Mouse (Mus musculus): ENCODE measurements around the gene Iscu.
A peak's percentile ranks its signal among the peaks of the same experiment; 100 is the strongest.
"Not testable (repeated sequence)": the region's sequence is repeated elsewhere in the genome, so short reads cannot be mapped to it uniquely, and the experiment has no call there.

Gene Iscu

GRCm38 (mm10) chr5:113761585-113761984, 11.0 kb upstream of the Iscu start:
- no peak for DNase-seq (ENCODE audit: low spot score)

GRCm38 (mm10) chr5:113764426-113764825, 8.1 kb upstream of the Iscu start:
- DNase-seq (ENCODE audit: low spot score) = no peak

- DNase-seq (ENCODE audit: low spot score) = no peak
Observed at GRCm38 (mm10) chr5:113765641-113766526, 6.7 kb upstream of the Iscu start.

GRCm38 (mm10) chr5:113768806-113769205, 3.7 kb upstream of the Iscu start:
- no peak for DNase-seq (ENCODE audit: low spot score)

GRCm38 (mm10) chr5:113771213-113772162, 1.1 kb upstream of the Iscu start:
- DNase-seq (ENCODE audit: low spot score) = peak; percentile 69

GRCm38 (mm10) chr5:113772905-113773519, 464 bp downstream of the Iscu start:
- DNase-seq (ENCODE audit: low spot score) = no peak

GRCm38 (mm10) chr5:113773664-113774063, 1.1 kb downstream of the Iscu start:
- peak; percentile 83 for DNase-seq (ENCODE audit: low spot score)

GRCm38 (mm10) chr5:113775585-113775984, 3.0 kb downstream of the Iscu start:
- no peak for DNase-seq (ENCODE audit: low spot score)

GRCm38 (mm10) chr5:113776128-113776895, 3.8 kb downstream of the Iscu start:
- no peak for DNase-seq (ENCODE audit: low spot score)

GRCm38 (mm10) chr5:113776896-113777226, 4.3 kb downstream of the Iscu start:
- DNase-seq (ENCODE audit: low spot score) = no peak

GRCm38 (mm10) chr5:113777728-113778127, 5.2 kb downstream of the Iscu start:
- DNase-seq (ENCODE audit: low spot score) = not testable (repeated sequence)

GRCm38 (mm10) chr5:113779569-113779968, 7.0 kb downstream of the Iscu start:
- no peak for DNase-seq (ENCODE audit: low spot score)

- DNase-seq (ENCODE audit: low spot score) = no peak
Observed at GRCm38 (mm10) chr5:113780082-113780752, 7.7 kb downstream of the Iscu start.

GRCm38 (mm10) chr5:113780763-113781162, 8.2 kb downstream of the Iscu start:
- no peak for DNase-seq (ENCODE audit: low spot score)

GRCm38 (mm10) chr5:113781254-113781653, 8.7 kb downstream of the Iscu start:
- no peak for DNase-seq (ENCODE audit: low spot score)

- DNase-seq (ENCODE audit: low spot score) = no peak
Observed at GRCm38 (mm10) chr5:113781875-113782274, 9.3 kb downstream of the Iscu start.

GRCm38 (mm10) chr5:113782624-113783023, 10.1 kb downstream of the Iscu start:
- DNase-seq (ENCODE audit: low spot score) = no peak

- DNase-seq (ENCODE audit: low spot score) = no peak
Observed at GRCm38 (mm10) chr5:113783581-113784001, 11.0 kb downstream of the Iscu start.

- not testable (repeated sequence) for DNase-seq (ENCODE audit: low spot score)
Observed at GRCm38 (mm10) chr5:113784104-113784503, 11.6 kb downstream of the Iscu start.

GRCm38 (mm10) chr5:113786985-113787384, 14.4 kb downstream of the Iscu start:
- no peak for DNase-seq (ENCODE audit: low spot score)

- no peak for DNase-seq (ENCODE audit: low spot score)
Observed at GRCm38 (mm10) chr5:113788645-113789044, 16.1 kb downstream of the Iscu start.

Measured in ovary, postnatal 14 days (tissue).